Mouse (Mus musculus): Measurements from ENCODE around the gene Lce1g. TPM values are rescaled to one million over a fixed set of nuclear protein-coding genes. Genes with fewer than 3 reads are reported as not detected.

Gene Lce1g
- not detected for total RNA-seq (2023)

DNA sequence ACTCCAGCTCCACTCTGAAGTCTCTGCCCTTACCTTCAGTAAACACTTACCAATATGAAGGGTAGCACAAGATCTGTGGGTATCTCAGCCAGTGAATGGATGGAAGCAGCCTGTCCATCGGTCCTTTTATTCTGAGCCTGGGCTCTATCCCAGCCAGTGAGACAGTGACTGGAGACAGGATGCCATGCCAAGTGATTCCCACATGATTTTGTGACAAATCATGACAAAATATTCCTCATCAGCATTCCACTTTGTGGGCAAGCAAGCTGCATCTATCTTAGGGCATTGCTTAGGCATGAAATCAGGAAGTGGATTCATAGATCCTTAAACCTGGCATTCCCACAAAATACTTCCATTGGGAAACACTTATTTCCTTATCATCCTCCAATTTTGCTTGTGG lies at the start of gene Lce1g:
Gene Lce1g (minus strand): TSS at position 101 of the 400 bp plus-strand sequence.

DNA sequence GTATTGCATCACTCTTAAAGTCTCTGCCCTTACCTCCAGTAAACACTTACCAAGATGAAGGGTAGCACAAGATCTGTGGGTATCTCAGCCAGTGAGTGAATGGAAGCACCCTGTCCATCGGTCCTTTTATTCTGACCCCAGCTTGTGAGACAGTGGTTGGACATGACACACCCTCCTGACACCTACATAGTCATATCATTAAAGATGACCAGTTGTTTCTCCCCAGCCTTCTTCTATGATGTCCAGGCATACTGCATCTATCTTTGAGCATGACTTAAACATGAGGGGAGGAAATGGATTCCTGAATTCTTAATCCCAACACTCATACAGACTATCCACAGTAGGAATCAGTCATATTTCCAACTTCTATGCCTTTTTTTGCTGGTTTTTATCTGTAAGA lies 38.3 kb upstream of the Lce1g start, which contains the start of gene Lce1j:
Gene Lce1j (minus strand): TSS at position 101 of the 400 bp plus-strand sequence.

DNA sequence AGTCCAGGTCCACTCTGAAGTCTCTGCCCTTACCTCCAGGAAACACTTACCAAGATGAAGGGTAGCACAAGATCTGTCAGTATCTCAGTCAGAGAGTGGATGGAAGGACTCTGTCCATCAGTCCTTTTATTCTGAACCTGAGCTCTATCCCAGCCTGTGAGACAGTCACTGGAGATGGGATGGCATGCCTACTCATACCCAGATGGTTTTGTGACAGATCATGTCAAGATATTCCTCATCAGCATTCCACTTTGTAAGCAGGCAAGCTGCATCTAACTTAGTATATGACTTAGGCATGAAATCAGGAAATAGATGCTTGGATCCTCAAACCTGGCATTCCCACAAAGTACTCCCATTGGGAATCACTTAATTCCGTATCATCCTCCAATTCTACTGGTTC lies 26.7 kb upstream of the Lce1g start, which contains the start of gene Lce1i:
Gene Lce1i (minus strand): TSS at position 101 of the 400 bp plus-strand sequence.

DNA sequence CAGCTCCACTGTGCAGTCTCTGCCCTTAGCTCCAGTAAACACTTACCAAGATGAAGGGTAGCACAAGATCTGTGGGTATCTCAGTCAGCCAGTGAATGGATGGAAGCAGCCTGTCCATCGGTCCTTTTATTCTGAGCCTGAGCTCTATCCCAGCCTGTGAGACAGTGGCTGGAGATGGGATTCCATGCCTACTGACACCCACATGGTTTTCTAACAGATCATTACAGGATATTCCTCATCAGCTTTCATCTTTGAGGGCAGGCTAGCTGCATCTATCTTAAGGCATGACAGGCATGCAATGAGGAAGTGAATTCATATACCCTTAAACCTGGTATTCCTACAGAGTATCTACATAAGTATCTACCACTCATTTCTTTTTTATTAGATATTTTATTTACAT lies 12.8 kb upstream of the Lce1g start, which contains the start of gene Lce1h:
Gene Lce1h (minus strand): TSS at position 101 of the 400 bp plus-strand sequence.

DNA sequence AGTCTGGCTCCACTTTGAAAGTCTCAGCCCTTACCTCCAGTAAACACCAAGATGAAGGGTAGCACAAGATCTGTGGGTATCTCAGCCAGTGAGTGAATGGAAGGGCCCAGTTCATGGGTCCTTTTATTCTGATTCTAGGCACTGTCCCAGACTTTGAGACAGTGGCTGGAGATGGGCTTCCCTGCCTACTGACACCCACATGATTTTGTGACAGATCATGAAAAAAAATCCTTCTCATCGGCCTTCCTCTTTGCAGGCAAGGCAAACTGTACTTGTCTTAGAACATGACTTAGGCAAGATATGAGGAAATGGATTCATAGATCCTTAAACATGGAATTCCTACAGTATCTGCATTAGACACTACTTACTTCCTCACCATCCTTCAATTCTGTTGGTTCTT lies 13.1 kb downstream of the Lce1g start, which contains the start of gene Gm38119:
Gene Gm38119 (minus strand): TSS at position 101 of the 400 bp plus-strand sequence.

DNA sequence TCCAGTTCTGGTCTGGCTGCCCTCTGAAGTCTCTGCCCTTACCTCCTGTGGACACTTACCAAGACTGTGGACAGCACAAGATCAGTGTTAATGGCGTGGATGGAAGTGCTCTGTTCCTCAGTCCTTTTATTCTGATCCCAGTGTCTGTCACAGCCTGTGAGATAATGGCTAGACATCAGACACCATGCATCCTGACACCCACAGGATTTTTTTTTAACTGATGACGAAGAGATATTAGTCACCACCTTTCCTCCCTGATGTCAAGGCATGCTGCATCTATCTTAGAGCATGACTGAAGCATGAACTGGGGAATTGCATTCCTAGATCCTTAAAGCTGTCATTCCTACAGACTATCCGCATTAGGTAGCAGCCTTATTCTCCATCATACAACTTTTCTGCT lies 31.9 kb downstream of the Lce1g start, which contains the start of gene Lce1f:
Gene Lce1f (minus strand): TSS at position 101 of the 400 bp plus-strand sequence.

DNA sequence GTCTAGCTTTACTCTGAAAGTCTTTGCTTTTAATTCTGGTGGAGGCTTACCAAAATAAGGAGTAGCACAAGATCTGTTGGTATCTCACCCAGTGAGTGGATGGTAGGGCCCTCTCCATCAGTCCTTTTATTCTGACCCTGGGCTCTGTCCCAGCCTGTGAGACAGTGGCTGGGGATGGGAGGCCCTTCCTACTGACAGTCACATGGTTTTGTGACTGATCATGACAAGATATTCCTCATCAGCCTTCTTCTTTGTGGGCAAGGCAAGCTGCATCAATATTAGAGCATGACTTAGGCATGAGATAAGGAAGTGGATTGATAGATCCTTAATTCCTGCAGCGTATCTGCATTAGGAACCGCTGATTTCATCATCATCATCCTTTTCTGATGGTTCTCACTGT lies 43.2 kb downstream of the Lce1g start, which contains the start of gene Lce1e:
Gene Lce1e (minus strand): TSS at position 101 of the 400 bp plus-strand sequence.

Other genes starting within 250 kb of the Lce1g start
- not detected for gene 2310046K23Rik, start 217.8 kb downstream of the Lce1g start, total RNA-seq (2023)
- gene Ivl, start 178.6 kb downstream of the Lce1g start, total RNA-seq (2023): not detected
- not detected for gene Smcp, start 163.3 kb downstream of the Lce1g start, total RNA-seq (2023)
- gene 2210017I01Rik, start 144.8 kb downstream of the Lce1g start, total RNA-seq (2023): not detected
- gene Lce6a, start 130.7 kb downstream of the Lce1g start, total RNA-seq (2023): not detected
- not detected for gene Lce1a1, start 104.0 kb downstream of the Lce1g start, total RNA-seq (2023)
- not detected for gene Lce1b, start 95.4 kb downstream of the Lce1g start, total RNA-seq (2023)
- gene Lce1a2, start 82.0 kb downstream of the Lce1g start, total RNA-seq (2023): not detected
- gene Lce1c, start 73.1 kb downstream of the Lce1g start, total RNA-seq (2023): not detected
- gene Lce1d, start 65.1 kb downstream of the Lce1g start, total RNA-seq (2023): not detected
- not detected for gene Lce1e, start 43.3 kb downstream of the Lce1g start, total RNA-seq (2023)
- not detected for gene Lce1f, start 32.0 kb downstream of the Lce1g start, total RNA-seq (2023)
- gene Gm38119, start 13.2 kb downstream of the Lce1g start, total RNA-seq (2023): not detected
- gene Lce1h, start 12.7 kb upstream of the Lce1g start, total RNA-seq (2023): not detected
- gene Lce1i, start 26.6 kb upstream of the Lce1g start, total RNA-seq (2023): not detected
- gene Lce1j, start 38.2 kb upstream of the Lce1g start, total RNA-seq (2023): not detected
- gene Lce1k, start 55.6 kb upstream of the Lce1g start, total RNA-seq (2023): not detected
- gene Kprp, start 74.9 kb upstream of the Lce1g start, total RNA-seq (2023): not detected
- gene Lce1l, start 98.9 kb upstream of the Lce1g start, total RNA-seq (2023): not detected
- gene 2310050C09Rik, start 117.9 kb upstream of the Lce1g start, total RNA-seq (2023): not detected
- gene Lce3a, start 173.9 kb upstream of the Lce1g start, total RNA-seq (2023): not detected
- not detected for gene Lce3b, start 180.6 kb upstream of the Lce1g start, total RNA-seq (2023)
- not detected for gene Lce3c, start 192.1 kb upstream of the Lce1g start, total RNA-seq (2023)
- gene Lce3d, start 205.1 kb upstream of the Lce1g start, total RNA-seq (2023): not detected
- not detected for gene Lce3e, start 214.7 kb upstream of the Lce1g start, total RNA-seq (2023)
- not detected for gene Lce3f, start 239.9 kb upstream of the Lce1g start, total RNA-seq (2023)